Mouse (Mus musculus) liver, embryonic 13.5 days (tissue): Measurements from ENCODE around the gene Srrm3. TPM values are rescaled to one million over a fixed set of nuclear protein-coding genes. Genes with fewer than 3 reads are reported as not detected.

Experiments
- ATAC-seq: fragments of 200-750 bp; cut with Nextera tagmentation; 2 replicates; pipeline ENCODE4 v1.8.0; 2017; ENCODE audit warnings: low read depth, mild to moderate bottlenecking, moderate number of reproducible peaks, moderate library complexity
- DNase-seq: peaks from one replicate; pipeline ENCODE4 v3.0.0; 2022
- H3K27ac ChIP-seq: fragments of 300-500 bp; sonication (generic); 2 replicates; pipeline ENCODE4 v1.5.1; 2015; ENCODE audit warnings: moderate library complexity, mild to moderate bottlenecking, inconsistent platforms
- H3K27me3 ChIP-seq: fragments of 300-500 bp; sonication (generic); 2 replicates; pipeline ENCODE4 v1.6.1; 2015; ENCODE audit warnings: mild to moderate bottlenecking, inconsistent platforms
- H3K36me3 ChIP-seq: fragments of 300-500 bp; sonication (generic); 2 replicates; pipeline ENCODE4 v1.6.1; 2015; ENCODE audit warnings: mild to moderate bottlenecking, inconsistent platforms
- H3K4me1 ChIP-seq: fragments of 300-500 bp; sonication (generic); replicated peaks from 2 replicates; pipeline ENCODE4 v1.6.1; 2015; ENCODE audit warnings: inconsistent platforms
- H3K4me2 ChIP-seq: fragments of 300-500 bp; sonication (generic); 2 replicates; pipeline ENCODE4 v1.6.1; 2015; ENCODE audit warnings: inconsistent platforms, mild to moderate bottlenecking, moderate library complexity
- H3K4me3 ChIP-seq: fragments of 300-500 bp; sonication (generic); replicated peaks from 2 replicates; pipeline ENCODE4 v1.5.1; 2015; ENCODE audit warnings: mild to moderate bottlenecking, inconsistent platforms
- H3K9ac ChIP-seq: fragments of 300-500 bp; sonication (generic); 2 replicates; pipeline ENCODE4 v1.6.1; 2015; ENCODE audit warnings: mild to moderate bottlenecking, inconsistent platforms
- H3K9me3 ChIP-seq: fragments of 300-500 bp; sonication (generic); replicated peaks from 2 replicates; pipeline ENCODE4 v1.6.1; 2016; ENCODE audit warnings: inconsistent platforms
- WGBS: fragments of 180-500 bp; shearing (Covaris S2); methylation state at CpG from one replicate; pipeline ENCODE4 v1.1.7; 2015; ENCODE audit not compliant: insufficient replicate concordance; 5-methylcytosine and 5-hydroxymethylcytosine counted together
- polyA plus RNA-seq: library from polyadenylated mRNA; unstranded; fragments of >200 nt; fragmentation: Nextera tagmentation; extraction: Ambion mirVana; gene quantifications from 2 replicates; pipeline ENCODE4 v1.2.1, GENCODE M21; 2015

Gene Srrm3
- polyA plus RNA-seq, 1 experiment from 2014 or later, result not detected

DNA sequence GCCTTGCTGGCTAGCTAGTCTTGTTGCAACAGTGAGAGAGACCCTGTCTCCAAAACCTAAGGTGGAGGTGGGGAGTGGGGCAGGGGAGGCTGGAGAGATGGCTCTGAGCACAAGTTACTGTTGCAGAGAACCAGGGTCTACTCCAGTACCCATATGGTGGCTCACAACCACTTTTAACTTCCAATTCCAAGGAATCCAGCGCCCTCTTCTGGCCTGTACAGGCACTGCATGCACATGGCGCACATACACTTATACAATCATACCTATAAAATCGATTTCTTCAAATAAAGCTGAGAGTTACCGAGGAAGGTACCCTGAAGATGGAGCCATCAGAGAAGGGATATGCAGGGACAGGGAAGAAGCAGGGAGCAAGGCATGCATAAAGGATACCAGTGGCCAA lies 40.8 kb downstream of the Srrm3 start:
- DNase-seq (no peak), ATAC-seq (no peak)
- Histone ChIP-seq H3K27me3 (peaks cover 45% of the 10 kb centered on the region), H3K4me1 (no peaks in the 10 kb centered on the region), H3K36me3 (no peaks in the 10 kb centered on the region), H3K4me2 (no peak overlapping the region), H3K4me3 (no peak overlapping the region), H3K9ac (no peak overlapping the region), H3K9me3 (0 out of 2 replicates have a peak, but pooled peaks cover 2% of the 10 kb centered on the region), H3K27ac (no peak overlapping the region)
- 57% methylated on average over 4 of the region's 4 CpGs for WGBS

DNA sequence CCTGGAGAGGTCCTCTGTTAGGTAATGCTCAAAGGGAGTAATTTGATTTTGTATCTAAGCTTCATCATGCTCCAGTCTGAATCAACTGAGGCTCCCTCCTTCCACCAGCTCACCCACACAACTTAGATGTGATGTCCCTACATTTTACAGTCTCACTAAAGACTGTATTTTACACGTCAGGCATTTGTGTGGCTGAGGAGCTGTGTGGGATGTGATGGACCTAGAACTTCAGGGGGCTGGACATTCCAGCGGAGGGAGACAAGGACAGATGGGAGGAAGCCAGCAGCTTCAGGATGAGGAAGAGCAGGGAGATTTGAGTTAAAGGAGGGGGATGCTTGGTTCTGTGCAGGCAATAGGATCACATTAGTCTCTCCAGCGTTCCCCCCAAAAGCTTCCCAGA lies 41.2 kb downstream of the Srrm3 start:
- Histone ChIP-seq H3K9ac (no peak overlapping the region), H3K36me3 (no peaks in the 10 kb centered on the region), H3K27ac (no peak overlapping the region), H3K9me3 (0 out of 2 replicates have a peak, but pooled peaks cover 2% of the 10 kb centered on the region), H3K4me3 (no peak overlapping the region), H3K4me2 (no peak overlapping the region), H3K27me3 (peaks cover 49% of the 10 kb centered on the region), H3K4me1 (no peaks in the 10 kb centered on the region)
- ATAC-seq (no peak), DNase-seq (no peak)
- 70% methylated on average over 3 of the region's 3 CpGs for WGBS

DNA sequence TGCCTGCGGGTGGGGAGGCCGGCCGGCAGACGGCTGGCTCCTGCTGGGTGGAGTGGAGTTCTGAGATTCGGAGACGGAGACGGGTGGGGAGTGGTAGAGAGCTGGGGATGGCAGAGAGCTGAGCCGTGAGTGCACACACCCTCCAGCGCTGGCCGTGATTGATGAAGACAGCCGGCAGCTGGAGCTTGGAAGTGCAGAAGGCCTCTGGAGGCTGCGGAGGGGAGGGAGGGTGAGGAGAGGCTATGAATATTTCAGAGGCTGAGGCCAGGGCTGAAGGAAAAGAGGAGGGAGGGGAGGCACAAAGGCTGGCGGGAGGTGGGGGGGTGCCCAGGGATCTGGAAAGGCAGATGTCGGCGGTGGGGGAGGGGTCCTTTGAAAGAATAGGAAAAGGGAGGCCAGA lies 44.3 kb downstream of the Srrm3 start:
- Histone ChIP-seq H3K36me3 (no peaks in the 10 kb centered on the region), H3K4me2 (no peak overlapping the region), H3K4me3 (no peak overlapping the region), H3K9ac (no peak overlapping the region), H3K9me3 (0 out of 2 replicates have a peak, but pooled peaks cover 2% of the 10 kb centered on the region), H3K4me1 (no peaks in the 10 kb centered on the region), H3K27me3 (peaks cover 77% of the 10 kb centered on the region), H3K27ac (no peak overlapping the region)
- 1% methylated on average over 15 of the region's 15 CpGs for whole genome bisulfite sequencing
- DNase-seq, result no peak
- no peak for ATAC-seq

DNA sequence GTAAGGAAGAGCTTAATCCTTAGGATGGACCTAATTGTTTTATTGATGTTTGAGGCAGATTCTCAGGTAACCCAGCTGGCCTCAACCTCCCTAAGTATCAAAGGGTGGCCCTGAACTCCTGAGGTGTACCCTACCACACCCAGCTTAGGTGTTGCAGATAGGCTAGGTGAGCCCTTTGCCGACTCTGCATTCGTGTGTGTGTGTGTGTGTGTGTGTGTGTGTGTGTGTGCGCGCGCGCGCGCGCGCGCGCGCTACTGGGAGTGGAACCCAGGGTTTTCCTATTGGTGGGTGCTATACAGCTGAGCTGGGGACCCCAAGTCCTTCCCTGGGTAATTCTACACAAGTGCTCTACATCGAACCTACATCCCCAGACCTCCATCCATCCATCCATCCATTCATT lies 44.8 kb downstream of the Srrm3 start:
- H3K27me3 ChIP-seq, result peaks cover 81% of the 10 kb centered on the region
- DNase-seq, result no peak
- ATAC-seq, result no peak

DNA sequence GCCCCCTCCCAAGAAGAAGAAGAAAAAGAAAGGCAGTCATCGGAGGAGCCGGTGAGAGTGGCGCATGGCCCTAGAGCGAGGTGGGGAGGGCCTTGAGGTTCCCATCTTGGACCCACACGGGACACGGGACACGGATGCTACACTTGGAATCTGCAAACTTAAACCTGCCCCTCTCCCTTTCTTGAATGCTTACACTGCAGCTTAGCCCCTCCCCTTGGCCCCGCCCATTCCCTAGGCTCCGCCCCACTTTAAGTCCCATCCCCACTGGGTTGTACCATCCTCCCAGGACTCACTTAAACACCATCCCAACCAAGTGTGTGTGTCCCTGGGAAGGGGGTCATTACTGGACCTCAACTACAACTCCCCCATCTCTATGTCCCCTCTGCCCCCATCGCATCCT lies 45.7 kb downstream of the Srrm3 start:
- Histone ChIP-seq H3K27ac (no peak overlapping the region), H3K9ac (no peak overlapping the region), H3K27me3 (peaks cover 87% of the 10 kb centered on the region), H3K4me3 (no peak overlapping the region), H3K9me3 (0 out of 2 replicates have a peak, but pooled peaks cover under 1% of the 10 kb centered on the region), H3K4me1 (no peaks in the 10 kb centered on the region), H3K36me3 (no peaks in the 10 kb centered on the region), H3K4me2 (no peak overlapping the region)
- ATAC-seq (no peak), DNase-seq (no peak)
- 8% methylated on average over 9 of the region's 10 CpGs for WGBS

More for the DNA sequence above, 44.8 kb downstream of the Srrm3 start:
- 4% methylated on average over 14 of the region's 14 CpGs for WGBS
- Histone ChIP-seq H3K9me3 (0 out of 2 replicates have a peak, but pooled peaks cover 2% of the 10 kb centered on the region), H3K27ac (no peak overlapping the region), H3K9ac (no peak overlapping the region), H3K4me3 (no peak overlapping the region), H3K4me2 (no peak overlapping the region), H3K36me3 (no peaks in the 10 kb centered on the region), H3K4me1 (no peaks in the 10 kb centered on the region)

DNA sequence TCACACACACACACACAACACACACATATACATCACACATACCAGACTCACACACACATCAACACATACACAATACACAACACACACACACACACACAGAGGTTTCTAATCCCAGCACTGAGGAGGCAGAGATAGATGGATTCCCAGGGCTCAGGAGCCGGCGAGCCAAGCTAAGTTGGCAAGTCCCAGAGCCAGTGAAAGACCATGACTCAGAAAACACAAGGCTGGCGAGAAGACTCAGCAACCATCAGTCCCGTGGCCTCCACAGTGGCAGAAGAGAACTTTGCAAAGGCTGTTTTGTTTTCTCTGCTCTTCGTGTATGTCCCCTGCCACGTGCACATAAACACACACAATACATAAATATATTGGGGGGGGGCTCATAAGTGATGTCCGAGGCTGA lies 47.0 kb downstream of the Srrm3 start:
- H3K36me3 ChIP-seq, result no peaks in the 10 kb centered on the region
- no peak overlapping the region for H3K4me3 ChIP-seq
- no peak overlapping the region for H3K9ac ChIP-seq
- 41% methylated on average over 7 of the region's 7 CpGs for WGBS
- no peaks in the 10 kb centered on the region for H3K9me3 ChIP-seq
- no peaks in the 10 kb centered on the region for H3K4me1 ChIP-seq
- DNase-seq, result no peak
- H3K27me3 ChIP-seq, result peaks cover 99% of the 10 kb centered on the region
- no peak overlapping the region for H3K27ac ChIP-seq
- no peak overlapping the region for H3K4me2 ChIP-seq
- no peak for ATAC-seq

DNA sequence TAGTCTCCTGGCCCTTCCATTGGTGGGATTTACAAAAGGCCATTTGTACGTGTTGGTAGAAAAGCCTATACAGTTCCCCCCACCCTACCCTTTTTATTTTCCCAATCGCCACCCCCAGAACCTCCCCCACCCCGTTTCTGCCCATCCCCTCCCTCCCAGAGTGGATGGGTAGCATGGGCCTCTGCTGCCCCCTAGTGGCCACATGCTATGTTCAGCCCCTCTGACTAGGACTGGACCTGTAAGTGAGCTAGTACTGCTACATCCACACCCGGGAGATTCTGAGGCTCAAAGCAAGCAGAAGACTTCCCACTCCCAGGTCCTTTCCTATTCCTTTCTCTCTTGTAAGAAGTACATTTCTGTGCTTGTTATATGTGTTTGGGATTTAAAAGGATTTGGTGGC lies 48.5 kb downstream of the Srrm3 start:
- no peak overlapping the region for H3K4me2 ChIP-seq
- no peaks in the 10 kb centered on the region for H3K4me1 ChIP-seq
- peak; percentile 32 for DNase-seq
- H3K9me3 ChIP-seq, result no peaks in the 10 kb centered on the region
- H3K9ac ChIP-seq, result no peak overlapping the region
- H3K27me3 ChIP-seq, result peaks cover 93% of the 10 kb centered on the region
- H3K27ac ChIP-seq, result no peak overlapping the region
- ATAC-seq, result no peak
- 1% methylated on average over 4 of the region's 4 CpGs for WGBS
- H3K4me3 ChIP-seq, result no peak overlapping the region
- H3K36me3 ChIP-seq, result no peaks in the 10 kb centered on the region

DNA sequence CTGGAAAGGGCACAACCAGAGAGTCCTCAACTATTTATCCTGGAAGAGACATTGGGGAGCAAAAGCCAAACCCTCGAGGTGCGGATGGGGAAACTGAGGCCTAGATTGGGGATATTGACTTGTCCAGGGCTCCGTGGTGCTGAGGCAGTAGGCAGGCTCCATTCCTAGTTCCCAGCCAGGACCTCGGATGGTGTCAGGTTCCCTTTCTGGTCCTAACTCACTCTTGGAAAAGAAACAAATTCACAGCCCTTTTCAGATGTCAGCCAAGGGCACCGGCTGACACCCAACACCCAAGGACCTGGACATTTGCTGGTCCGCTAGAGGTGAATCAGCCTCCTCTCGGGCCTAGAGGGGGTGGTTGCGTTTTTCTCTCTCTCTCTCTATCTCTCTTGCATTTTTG lies 60.0 kb downstream of the Srrm3 start:
- Histone ChIP-seq H3K4me3 (no peak overlapping the region), H3K4me2 (no peak overlapping the region), H3K27me3 (peaks cover 88% of the 10 kb centered on the region), H3K9me3 (no peaks in the 10 kb centered on the region), H3K36me3 (no peaks in the 10 kb centered on the region), H3K9ac (no peak overlapping the region), H3K27ac (no peak overlapping the region), H3K4me1 (peaks cover 7% of the 10 kb centered on the region; the same call in 1 of the 2 replicates)
- ATAC-seq, result no peak
- 30% methylated on average over 8 of the region's 8 CpGs for WGBS
- DNase-seq, result no peak

DNA sequence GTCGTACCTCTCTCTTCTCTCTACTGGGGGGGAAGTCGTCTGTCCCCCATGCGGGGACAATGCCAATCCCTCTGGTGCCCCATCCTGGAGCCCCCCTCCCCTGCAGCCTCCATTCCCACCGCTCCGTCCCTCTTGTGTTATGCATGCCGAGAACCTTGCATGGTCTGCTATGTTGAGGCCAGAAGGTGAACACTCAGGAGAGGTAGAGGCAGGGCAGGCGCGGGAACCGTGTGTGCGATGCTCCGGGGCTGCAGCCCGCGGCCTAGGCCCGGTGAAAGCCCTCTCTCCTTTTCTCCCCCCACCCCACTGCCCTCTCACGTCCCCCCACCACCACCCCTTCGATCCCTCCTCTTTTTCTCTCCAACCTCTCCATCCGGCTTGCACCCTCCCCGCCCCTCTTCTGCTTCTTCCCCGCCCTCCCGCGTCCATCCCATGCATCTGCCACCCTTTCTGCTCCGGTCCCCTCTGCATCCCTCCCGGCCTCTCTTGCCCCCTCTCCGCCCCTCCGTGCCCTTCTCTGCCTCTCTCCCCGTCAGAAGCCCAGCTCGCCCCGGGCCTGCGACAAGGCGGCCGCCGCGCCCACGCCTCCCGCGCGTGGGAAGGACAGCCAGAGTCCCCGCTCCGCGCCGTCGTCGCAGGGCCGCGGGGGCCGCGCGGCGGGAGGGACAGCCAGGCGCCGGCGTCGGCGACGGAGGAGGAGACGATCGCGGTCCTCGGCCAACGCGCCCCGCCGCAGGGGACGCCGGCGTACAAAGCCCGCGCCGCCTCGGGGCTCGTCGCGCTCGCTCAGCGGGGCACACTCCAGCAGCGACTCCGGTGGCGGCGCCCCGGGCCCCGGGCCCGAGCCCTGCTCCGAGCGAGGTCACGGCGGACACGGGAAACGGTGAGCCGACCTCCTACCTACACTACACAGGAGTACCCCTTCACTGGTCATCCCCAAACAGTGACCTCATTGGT lies 61.2 kb downstream of the Srrm3 start:
- Histone ChIP-seq H3K27me3 (peaks cover 93% of the 10 kb centered on the region), H3K36me3 (no peaks in the 10 kb centered on the region), H3K4me2 (peak overlapping the region; percentile 51), H3K4me3 (peak overlapping the region; percentile 38), H3K4me1 (peaks cover 7% of the 10 kb centered on the region; the same call in 1 of the 2 replicates), H3K9ac (no peak overlapping the region), H3K9me3 (no peaks in the 10 kb centered on the region), H3K27ac (no peak overlapping the region)
- ATAC-seq (no peak), DNase-seq (no peak)
- WGBS, result 1% methylated on average over 75 of the region's 89 CpGs

DNA sequence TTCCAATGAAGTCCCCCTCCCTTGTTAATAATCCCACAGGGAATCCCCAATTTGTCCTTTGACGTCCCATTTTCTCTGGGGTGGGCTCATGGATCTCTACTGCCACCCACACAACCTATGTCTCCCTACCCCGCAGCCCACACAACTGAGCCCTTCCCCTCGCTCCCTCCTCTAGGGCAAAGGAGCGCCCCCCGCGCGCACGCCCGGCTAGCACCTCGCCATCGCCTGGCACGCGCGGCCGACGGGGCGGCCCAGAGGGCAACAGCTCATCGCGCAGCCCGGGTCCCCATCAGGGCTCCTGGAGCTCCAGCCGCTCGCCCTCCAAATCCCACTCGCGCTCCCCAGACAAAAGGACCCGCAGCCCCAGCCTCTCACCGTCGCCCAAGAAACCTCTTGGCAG lies 62.0 kb downstream of the Srrm3 start:
- no peak for DNase-seq
- WGBS, result 6% methylated on average over 27 of the region's 27 CpGs
- peaks cover 7% of the 10 kb centered on the region; the same call in 1 of the 2 replicates for H3K4me1 ChIP-seq
- H3K36me3 ChIP-seq, result no peaks in the 10 kb centered on the region
- H3K9me3 ChIP-seq, result no peaks in the 10 kb centered on the region
- H3K27me3 ChIP-seq, result peaks cover 99% of the 10 kb centered on the region
- no peak overlapping the region for H3K9ac ChIP-seq
- 0 out of 2 replicates have a peak overlapping the region, but pooled peaks have one; percentile 51 for H3K4me2 ChIP-seq
- H3K27ac ChIP-seq, result no peak overlapping the region
- ATAC-seq, result no peak
- H3K4me3 ChIP-seq, result no peak overlapping the region

DNA sequence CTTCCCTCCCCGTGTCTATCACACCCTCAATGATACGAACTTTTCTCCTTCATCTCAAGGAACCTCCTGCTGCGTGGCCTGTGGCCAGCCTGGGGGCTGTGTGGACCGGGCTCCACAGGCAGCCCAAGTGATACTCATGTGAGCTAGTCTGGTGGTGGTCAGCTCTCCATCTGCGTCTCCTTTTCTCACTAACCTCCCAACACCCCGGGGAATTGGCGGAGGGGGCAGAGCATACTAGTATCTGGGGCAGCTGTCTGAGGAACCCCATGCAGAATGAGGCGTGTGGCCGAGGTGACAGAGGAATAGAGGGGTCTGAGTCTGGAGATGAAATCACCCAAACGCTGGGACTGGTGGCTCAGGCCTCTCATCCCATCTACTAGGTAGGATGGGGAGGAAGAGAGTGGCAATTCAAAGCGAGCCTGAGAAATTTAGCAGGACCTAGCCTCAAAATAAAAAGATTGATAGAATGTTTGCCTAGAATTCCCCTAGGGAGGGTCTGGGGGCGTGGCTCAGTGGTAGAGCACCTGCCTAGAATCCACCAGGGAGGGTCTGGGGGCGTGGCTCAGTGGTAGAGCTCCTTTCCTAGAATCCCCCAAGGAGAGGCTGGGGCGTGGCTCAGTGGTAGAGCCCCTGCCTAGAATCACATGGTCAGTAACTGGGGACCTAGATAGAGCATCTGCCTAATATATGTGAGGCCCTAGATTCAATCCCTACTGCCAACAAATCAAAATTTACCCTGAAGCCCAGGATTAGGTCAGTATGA lies 63.2 kb downstream of the Srrm3 start:
- H3K27me3 ChIP-seq, result peaks cover 94% of the 10 kb centered on the region
- H3K4me3 ChIP-seq, result no peak overlapping the region
- no peak overlapping the region for H3K4me2 ChIP-seq
- H3K36me3 ChIP-seq, result no peaks in the 10 kb centered on the region
- ATAC-seq (no peak), DNase-seq (no peak)
- no peak overlapping the region for H3K9ac ChIP-seq
- peaks cover 7% of the 10 kb centered on the region; the same call in 1 of the 2 replicates for H3K4me1 ChIP-seq
- no peaks in the 10 kb centered on the region for H3K9me3 ChIP-seq
- 43% methylated on average over 14 of the region's 14 CpGs for WGBS
- no peak overlapping the region for H3K27ac ChIP-seq
